ENCODE assay signal across 7 mouse cellular contexts in the genomic region with DNA sequence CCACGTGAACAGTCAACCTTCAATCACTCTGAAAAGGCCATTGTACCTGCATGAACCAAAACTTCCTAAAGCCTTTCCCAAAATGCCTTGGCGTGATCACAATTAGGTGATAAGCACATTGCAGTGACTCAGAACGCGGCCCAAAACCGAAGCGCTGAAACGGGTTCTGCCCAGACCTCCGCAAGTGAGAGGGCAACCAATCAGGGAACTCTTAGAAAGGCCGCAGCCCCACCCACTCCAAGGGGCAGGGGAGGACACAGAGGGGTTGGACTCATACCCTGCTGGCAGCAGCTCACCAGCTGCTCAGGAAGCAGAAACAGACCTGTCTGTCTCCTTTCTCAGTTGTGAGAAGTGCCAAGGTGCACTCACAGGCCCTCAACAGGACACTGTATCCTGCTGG. TPM values are rescaled to one million over a fixed set of nuclear protein-coding genes. Genes with fewer than 3 reads are reported as not detected.
DNase-seq lines count a peak whose midpoint lies in the region; ATAC-seq and TF ChIP-seq lines count a peak whose summit lies in the region.

No protein-coding gene starts in this region.

- TF ChIP-seq CTCF in hindbrain, postnatal 0 days (IDR thresholded peaks at IDR 0.05; ENCODE audit: low read depth): no peak

- no peak overlapping the region for H3K4me3 ChIP-seq in hindbrain, postnatal 0 days (ENCODE audit: low read length)
- peak overlapping the region; percentile 24 for H3K4me3 ChIP-seq in liver, embryonic 12.5 days
- H3K4me3 ChIP-seq in myocyte: no peak overlapping the region

- H3K4me2 ChIP-seq in hindbrain, postnatal 0 days (ENCODE audit: low read depth, low read length): peak overlapping the region; percentile 38
- peak overlapping the region; percentile 61 for H3K4me2 ChIP-seq in liver, embryonic 12.5 days
- peak overlapping the region; percentile 52 for H3K4me2 ChIP-seq in myocyte (ENCODE audit: low read depth)

- no peak overlapping the region for H3ac ChIP-seq in myocyte (ENCODE audit: control insufficient read depth, insufficient read length)

- H3K4me1 ChIP-seq in hindbrain, postnatal 0 days (ENCODE audit: insufficient read depth, low read length): no peaks in the 10 kb centered on the region
- H3K4me1 ChIP-seq in liver, embryonic 12.5 days: peaks cover 20% of the 10 kb centered on the region

- 9% methylated on average over 9 of the region's 9 CpGs for WGBS in hindbrain, postnatal 0 days
- WGBS in liver, embryonic 12.5 days (ENCODE audit: insufficient replicate concordance): 4% methylated on average over 9 of the region's 9 CpGs

- H3K27ac ChIP-seq in hindbrain, postnatal 0 days: no peak overlapping the region
- no peak overlapping the region for H3K27ac ChIP-seq in liver, embryonic 12.5 days

- H3K9ac ChIP-seq in hindbrain, postnatal 0 days (replicated peaks; ENCODE audit: low read length): 0 out of 2 replicates have a peak overlapping the region, but pooled peaks have one; percentile 13
- H3K9ac ChIP-seq in liver, embryonic 12.5 days: no peak overlapping the region

- H3K27me3 ChIP-seq in hindbrain, postnatal 0 days (ENCODE audit: insufficient read depth, low read length): no peaks in the 10 kb centered on the region
- no peaks in the 10 kb centered on the region for H3K27me3 ChIP-seq in liver, embryonic 12.5 days (replicated peaks)
- no peaks in the 10 kb centered on the region for H3K27me3 ChIP-seq in myocyte (ENCODE audit: control insufficient read depth, insufficient read depth, insufficient read length)

- DNase-seq in ZHBTc4 (ENCODE audit: low read depth, low spot score): peak; percentile 51
- DNase-seq in cerebellum, adult 8-10 months: peak; percentile 47
- DNase-seq in gastrocnemius, postnatal 10 days: peak; percentile 51
- no peak for DNase-seq in hindbrain, postnatal 0 days (ENCODE audit: low spot score)
- DNase-seq in urinary bladder, postnatal 14 days (ENCODE audit: low spot score): peak; percentile 87

- H3K36me3 ChIP-seq in hindbrain, postnatal 0 days (ENCODE audit: insufficient read depth, low read length): no peaks in the 10 kb centered on the region
- no peaks in the 10 kb centered on the region for H3K36me3 ChIP-seq in liver, embryonic 12.5 days
- H3K36me3 ChIP-seq in myocyte (ENCODE audit: control insufficient read depth, insufficient read depth): no peaks in the 10 kb centered on the region

- H3K79me2 ChIP-seq in myocyte (ENCODE audit: control insufficient read depth, insufficient read depth): peaks cover 97% of the 10 kb centered on the region

- no peak for TF ChIP-seq POLR2A in myocyte (IDR thresholded peaks at IDR 0.05; ENCODE audit: insufficient read length, low read depth)

- H3K9me3 ChIP-seq in hindbrain, postnatal 0 days (ENCODE audit: low read length): no peaks in the 10 kb centered on the region
- no peaks in the 10 kb centered on the region for H3K9me3 ChIP-seq in liver, embryonic 12.5 days (replicated peaks)

- no peak for ATAC-seq in hindbrain, postnatal 0 days
- ATAC-seq in liver, embryonic 12.5 days: peak; percentile 78

TF ChIP-seq in myocyte, 11 proteins besides CTCF, POLR2A, EP300 and RAD21:
- no peak for TF ChIP-seq E2F4 (IDR thresholded peaks at IDR 0.05; ENCODE audit: insufficient read depth)
- no peak for TF ChIP-seq USF1 (IDR thresholded peaks at IDR 0.05; ENCODE audit: low read depth)
- no peak for TF ChIP-seq CEBPB (IDR thresholded peaks at IDR 0.05; ENCODE audit: insufficient read depth, poor library complexity, severe bottlenecking)
- TF ChIP-seq MYOD1 (IDR thresholded peaks at IDR 0.05; ENCODE audit: control insufficient read depth in 1 of 3, insufficient read length in 2 of 3, low read depth in 2 of 3): no peak
- TF ChIP-seq SRF (IDR thresholded peaks at IDR 0.05; ENCODE audit: control insufficient read depth, insufficient read length, low read depth): no peak
- no peak for TF ChIP-seq REST (IDR thresholded peaks at IDR 0.05; ENCODE audit: insufficient read depth, insufficient read length)
- TF ChIP-seq TCF3 (IDR thresholded peaks at IDR 0.05; ENCODE audit: insufficient read length, low read depth): no peak
- TF ChIP-seq MYOG (IDR thresholded peaks at IDR 0.05; ENCODE audit: control insufficient read depth in 1 of 3, insufficient read depth in 1 of 3, insufficient read length in 2 of 3, low read depth in 2 of 3): no peak

RNA-seq across cellular contexts. Expression of a gene that starts 13.6 kb away (rescaled TPM):
- total RNA-seq in gastrocnemius, postnatal 10 days (2021): 10 to 100 TPM in 1 of 2 experiments, 1 to 10 TPM in 1; 7.9 to 13.7 TPM
- total RNA-seq in hindbrain, postnatal 0 days (2014; rRNA removed): 62.6 and 83.1 TPM in 2 replicates
- polyA plus RNA-seq in hindbrain, postnatal 0 days (2015; fragmentation: Nextera tagmentation; extraction: Ambion mirVana): 43.0 and 49.4 TPM in 2 replicates
- polyA plus RNA-seq in liver, embryonic 12.5 days (2016; fragmentation: Nextera tagmentation; extraction: Ambion mirVana): 3.0 and 5.1 TPM in 2 replicates
- polyA plus RNA-seq in myocyte (2012; fragmentation: generic; extraction: Trizol): 14.5 TPM
